Mouse (Mus musculus) hindbrain, postnatal 0 days (tissue): Measurements from ENCODE around the gene Tgfbr3. TPM values are rescaled to one million over a fixed set of nuclear protein-coding genes. Genes with fewer than 3 reads are reported as not detected.

Experiments used
- ATAC-seq: fragments of 200-750 bp; cut with Nextera tagmentation; 2 replicates; pipeline ENCODE4 v1.8.0; 2017; ENCODE audit warnings: mild to moderate bottlenecking, moderate TSS enrichment, moderate library complexity
- DNase-seq: peaks from one replicate; pipeline ENCODE4 v3.0.0-alpha.2; 2015; ENCODE audit warnings: low spot score
- H3K27ac ChIP-seq: fragments of 300-500 bp; sonication (generic); 2 replicates; pipeline ENCODE4 v1.5.1; 2014; ENCODE audit warnings: mild to moderate bottlenecking
- H3K27me3 ChIP-seq: fragments of 300-500 bp; sonication (generic); 2 replicates; pipeline ENCODE4 v1.6.1; 2014; ENCODE audit warnings: low read length, mixed read lengths; ENCODE audit not compliant: insufficient read depth
- H3K36me3 ChIP-seq: fragments of 300-500 bp; sonication (generic); 2 replicates; pipeline ENCODE4 v1.6.1; 2014; ENCODE audit warnings: low read length, mixed read lengths; ENCODE audit not compliant: insufficient read depth
- H3K4me1 ChIP-seq: fragments of 300-500 bp; sonication (generic); 2 replicates; pipeline ENCODE4 v1.6.1; 2014; ENCODE audit warnings: antibody characterized with exemption, low read length, mixed read lengths; ENCODE audit not compliant: insufficient read depth
- H3K4me2 ChIP-seq: fragments of 300-500 bp; sonication (generic); 2 replicates; pipeline ENCODE4 v1.6.1; 2014; ENCODE audit warnings: low read depth, mild to moderate bottlenecking, low read length, moderate library complexity, mixed read lengths
- H3K4me3 ChIP-seq: fragments of 300-500 bp; sonication (generic); 2 replicates; pipeline ENCODE4 v1.5.1; 2014; ENCODE audit warnings: low read length
- H3K9ac ChIP-seq: fragments of 300-500 bp; sonication (generic); replicated peaks from 2 replicates; pipeline ENCODE4 v1.6.1; 2014; ENCODE audit warnings: mild to moderate bottlenecking, low read length, moderate library complexity, mixed read lengths
- H3K9me3 ChIP-seq: fragments of 300-500 bp; sonication (generic); 2 replicates; pipeline ENCODE4 v1.6.1; 2016; ENCODE audit warnings: low read length, mixed read lengths
- CTCF ChIP-seq: IDR thresholded peaks from 2 replicates; pipeline ENCODE4 v1.5.1; 2016; ENCODE audit warnings: antibody characterized with exemption, control low read depth, low read depth
- WGBS: fragments of 180-500 bp; shearing (Covaris S2); extraction: QIAGEN DNeasy Blood & Tissue Kit; methylation state at CpG from one replicate; pipeline ENCODE4 v1.1.7; 2014; 5-methylcytosine and 5-hydroxymethylcytosine counted together
- polyA plus RNA-seq: library from polyadenylated mRNA; unstranded; fragments of >200 nt; fragmentation: Nextera tagmentation; extraction: Ambion mirVana; gene quantifications from 2 replicates; pipeline ENCODE4 v1.2.1, GENCODE M21; 2015
- total RNA-seq: library from RNA; depleted of rRNA; stranded (reverse); fragments of >200 nt; gene quantifications from 2 replicates; pipeline ENCODE4 v1.2.3, GENCODE M21; 2014

Gene Tgfbr3
- total and polyA plus RNA-seq, 2 experiments from 2014 or later, result 4.8 to 21.7 TPM

GRCm38 (mm10) chr5:107098007-107098406 lies 191.4 kb downstream of the Tgfbr3 start:
- H3K27ac ChIP-seq, result no peak overlapping the region
- H3K36me3 ChIP-seq, result no peaks in the 10 kb centered on the region
- H3K9me3 ChIP-seq, result no peaks in the 10 kb centered on the region
- no peak for TF ChIP-seq CTCF
- no peak overlapping the region for H3K4me2 ChIP-seq
- ATAC-seq, result no peak
- H3K9ac ChIP-seq, result no peak overlapping the region
- H3K4me1 ChIP-seq, result no peaks in the 10 kb centered on the region
- no peaks in the 10 kb centered on the region for H3K27me3 ChIP-seq
- no peak for DNase-seq
- H3K4me3 ChIP-seq, result no peak overlapping the region
- 74% methylated on average over 5 of the region's 5 CpGs for WGBS

GRCm38 (mm10) chr5:107097314-107097713 lies 192.1 kb downstream of the Tgfbr3 start:
- Histone ChIP-seq H3K9me3 (no peaks in the 10 kb centered on the region), H3K4me3 (no peak overlapping the region), H3K27me3 (no peaks in the 10 kb centered on the region), H3K9ac (no peak overlapping the region), H3K4me2 (no peak overlapping the region), H3K36me3 (no peaks in the 10 kb centered on the region), H3K4me1 (no peaks in the 10 kb centered on the region), H3K27ac (no peak overlapping the region)
- ATAC-seq (no peak), DNase-seq (no peak)
- no peak for TF ChIP-seq CTCF
- WGBS, result 92% methylated on average over 7 of the region's 7 CpGs

- H3K4me2 ChIP-seq, result no peak overlapping the region
- no peak for DNase-seq
- no peak for TF ChIP-seq CTCF
- no peaks in the 10 kb centered on the region for H3K4me1 ChIP-seq
- H3K4me3 ChIP-seq, result no peak overlapping the region
- H3K36me3 ChIP-seq, result no peaks in the 10 kb centered on the region
- no peak overlapping the region for H3K9ac ChIP-seq
- H3K27ac ChIP-seq, result no peak overlapping the region
- no peaks in the 10 kb centered on the region for H3K9me3 ChIP-seq
- WGBS, result 39% methylated on average over 5 of the region's 5 CpGs
- no peaks in the 10 kb centered on the region for H3K27me3 ChIP-seq
- ATAC-seq, result no peak
Measured at GRCm38 (mm10) chr5:107094233-107094632, 195.2 kb downstream of the Tgfbr3 start.

- Histone ChIP-seq H3K9ac (no peak overlapping the region), H3K4me2 (no peak overlapping the region), H3K27me3 (no peaks in the 10 kb centered on the region), H3K4me1 (peaks cover 3% of the 10 kb centered on the region; the same call in 1 of the 2 replicates), H3K9me3 (no peaks in the 10 kb centered on the region), H3K4me3 (no peak overlapping the region), H3K27ac (no peak overlapping the region), H3K36me3 (no peaks in the 10 kb centered on the region)
- no peak for TF ChIP-seq CTCF
- ATAC-seq (no peak), DNase-seq (no peak)
- WGBS, result 87% methylated on average over 3 of the region's 3 CpGs
Measured at GRCm38 (mm10) chr5:107093253-107093652, 196.2 kb downstream of the Tgfbr3 start.

- Histone ChIP-seq H3K36me3 (no peaks in the 10 kb centered on the region), H3K27me3 (no peaks in the 10 kb centered on the region), H3K4me3 (no peak overlapping the region), H3K4me2 (no peak overlapping the region), H3K4me1 (peaks cover 11% of the 10 kb centered on the region; the same call in 1 of the 2 replicates), H3K27ac (no peak overlapping the region), H3K9me3 (no peaks in the 10 kb centered on the region), H3K9ac (no peak overlapping the region)
- DNase-seq, result no peak
- TF ChIP-seq CTCF, result no peak
- 69% methylated on average over 8 of the region's 8 CpGs for WGBS
- no peak for ATAC-seq
Measured at GRCm38 (mm10) chr5:107092137-107092536, 197.3 kb downstream of the Tgfbr3 start.

GRCm38 (mm10) chr5:107089966-107090365 lies 199.5 kb downstream of the Tgfbr3 start:
- H3K9ac ChIP-seq, result no peak overlapping the region
- H3K4me3 ChIP-seq, result no peak overlapping the region
- no peak for TF ChIP-seq CTCF
- H3K4me2 ChIP-seq, result no peak overlapping the region
- DNase-seq (no peak), ATAC-seq (no peak)
- H3K36me3 ChIP-seq, result no peaks in the 10 kb centered on the region
- 53% methylated on average over 5 of the region's 5 CpGs for WGBS
- no peaks in the 10 kb centered on the region for H3K27me3 ChIP-seq
- no peaks in the 10 kb centered on the region for H3K9me3 ChIP-seq
- H3K4me1 ChIP-seq, result peaks cover 11% of the 10 kb centered on the region; the same call in 1 of the 2 replicates
- H3K27ac ChIP-seq, result no peak overlapping the region
